ENCODE assay signal across 29 mouse cellular contexts in genomic region chr16:77318150-77318549, GRCm38 (mm10).
DNase-seq lines count a peak whose midpoint lies in the region; ATAC-seq and TF ChIP-seq lines count a peak whose summit lies in the region.
"Had no signal": no experiment of that assay in that cellular context is flagged by ENCODE, and none has a peak within 500 bp of the region (broad histone marks: within the 10 kb centered on the region; RNA-seq: fewer than 3 reads in every experiment).

No protein-coding gene starts in this region.

- ATAC-seq in granulocyte monocyte progenitor cell, adult 5-6 weeks (replicated peaks; ENCODE audit: poor library complexity, severe bottlenecking): peak; percentile 95
- peak; percentile 87 for ATAC-seq in megakaryocyte, adult 5-6 weeks (ENCODE audit: poor library complexity, severe bottlenecking)
- ATAC-seq: activated CD4-positive, CD25-positive, alpha-beta regulatory T cell, adult 4 months; CD4-positive, CD25-positive, alpha-beta regulatory T cell, adult 4 months; forebrain, embryonic 13.5 days; forebrain, embryonic 16.5 days; intestine, postnatal 0 days had no signal

- no peak for TF ChIP-seq CTCF in bone marrow macrophage, adult 2 months (IDR thresholded peaks at IDR 0.05; ENCODE audit: low read depth, low read length)

- H3K4me1 ChIP-seq in bone marrow macrophage, adult 2 months (ENCODE audit: control insufficient read depth, insufficient read depth, low read length): peaks cover 25% of the 10 kb centered on the region
- H3K4me1 ChIP-seq: heart, embryonic 15.5 days had no signal

- H3K4me3 ChIP-seq in bone marrow macrophage, adult 2 months (ENCODE audit: insufficient read depth, low read length): no peak overlapping the region
- H3K4me3 ChIP-seq: embryonic facial prominence, embryonic 10.5 days; embryonic facial prominence, embryonic 13.5 days; erythroblast, embryonic 14.5 days; forebrain, embryonic 13.5 days; heart, embryonic 12.5 days; heart, embryonic 15.5 days; hindbrain, embryonic 12.5 days; hindbrain, embryonic 15.5 days had no signal

- peak overlapping the region; percentile 98 for H3K27ac ChIP-seq in bone marrow macrophage, adult 2 months (ENCODE audit: insufficient read depth, low read depth, low read length)
- H3K27ac ChIP-seq: embryonic facial prominence, embryonic 10.5 days; embryonic facial prominence, embryonic 13.5 days; forebrain, embryonic 13.5 days; heart, embryonic 15.5 days; hindbrain, embryonic 12.5 days; hindbrain, embryonic 15.5 days had no signal

- TF ChIP-seq POLR2A in bone marrow macrophage, adult 2 months (IDR thresholded peaks at IDR 0.05; ENCODE audit: borderline replicate concordance, low read depth, low read length): no peak

- DNase-seq in cerebellum, postnatal 36 days: no peak
- no peak for DNase-seq in cerebellum, postnatal 10 days
- no peak for DNase-seq in adrenal gland, postnatal 4 days (ENCODE audit: low spot score in 2 of 2)
- DNase-seq: adrenal gland, adult 8-10 months; adrenal gland, postnatal 25 days; cerebellum, adult 11 months; cerebellum, adult 2 months; cerebellum, adult 9-11 months; embryo, embryonic 11 days; gastrocnemius, postnatal 10 days; gastrocnemius, postnatal 36 days; heart, adult 18-20 months; heart, postnatal 10 days; heart, postnatal 4 days had no signal
